Mouse (Mus musculus) thymus, adult 2 months (tissue): Measurements from ENCODE around the gene Osbpl10.

Source experiments
- CTCF ChIP-seq: fragments of 200-500 bp; IDR thresholded peaks from 2 replicates; pipeline ENCODE4 v1.5.1; 2012; ENCODE audit warnings: mild to moderate bottlenecking, control low read depth, low read length, moderate library complexity, borderline replicate concordance; ENCODE audit not compliant: control insufficient read depth, poor library complexity, insufficient read depth; ENCODE audit errors: extremely low read depth
- POLR2A ChIP-seq: fragments of 200-500 bp; IDR thresholded peaks from 2 replicates; pipeline ENCODE4 v1.6.1; 2012; ENCODE audit warnings: mild to moderate bottlenecking, low read length, control low read depth, moderate library complexity; ENCODE audit not compliant: control insufficient read depth, poor library complexity, insufficient read depth; ENCODE audit errors: extremely low read depth

GRCm38 (mm10) chr9:115075191-115075590 is 96.8 kb downstream of the Osbpl10 start:
- no peak for TF ChIP-seq CTCF
- no peak for TF ChIP-seq POLR2A
